Mouse (Mus musculus) hindbrain, embryonic 12.5 days (tissue): ENCODE measurements around the gene Lmo7. TPM values are rescaled to one million over a fixed set of nuclear protein-coding genes. Genes with fewer than 3 reads are reported as not detected.

Experiments
- ATAC-seq: fragments of 200-750 bp; cut with Nextera tagmentation; 2 replicates; pipeline ENCODE4 v1.8.0; 2017; ENCODE audit warnings: moderate TSS enrichment; ENCODE audit not compliant: low FRiP score
- H3K27ac ChIP-seq: fragments of 300-500 bp; sonication (generic); 2 replicates; pipeline ENCODE4 v1.5.1; 2016; ENCODE audit warnings: mild to moderate bottlenecking
- H3K27me3 ChIP-seq: fragments of 300-500 bp; sonication (generic); 2 replicates; pipeline ENCODE4 v1.6.1; 2016; ENCODE audit warnings: mild to moderate bottlenecking
- H3K36me3 ChIP-seq: fragments of 300-500 bp; sonication (generic); 2 replicates; pipeline ENCODE4 v1.6.1; 2016; ENCODE audit warnings: mild to moderate bottlenecking
- H3K4me1 ChIP-seq: fragments of 300-500 bp; sonication (generic); 2 replicates; pipeline ENCODE4 v1.6.1; 2016
- H3K4me2 ChIP-seq: fragments of 300-500 bp; sonication (generic); replicated peaks from 2 replicates; pipeline ENCODE4 v1.6.1; 2016; ENCODE audit warnings: mild to moderate bottlenecking
- H3K4me3 ChIP-seq: fragments of 300-500 bp; sonication (generic); 2 replicates; pipeline ENCODE4 v1.5.1; 2016; ENCODE audit warnings: mild to moderate bottlenecking
- H3K9ac ChIP-seq: fragments of 300-500 bp; sonication (generic); 2 replicates; pipeline ENCODE4 v1.6.1; 2016; ENCODE audit warnings: mild to moderate bottlenecking, moderate library complexity
- H3K9me3 ChIP-seq: fragments of 300-500 bp; sonication (generic); replicated peaks from 2 replicates; pipeline ENCODE4 v1.6.1; 2016; ENCODE audit warnings: mild to moderate bottlenecking
- WGBS: fragments of 180-500 bp; shearing (Covaris S2); methylation state at CpG from one replicate; pipeline ENCODE4 v1.1.7; 2016; 5-methylcytosine and 5-hydroxymethylcytosine counted together
- polyA plus RNA-seq: library from polyadenylated mRNA; unstranded; fragments of >200 nt; fragmentation: Nextera tagmentation; extraction: Ambion mirVana; gene quantifications from 2 replicates; pipeline ENCODE4 v1.2.1, GENCODE M21; 2016

Gene Lmo7
- polyA plus RNA-seq, 1 experiment from 2014 or later: 4.2 TPM

DNA sequence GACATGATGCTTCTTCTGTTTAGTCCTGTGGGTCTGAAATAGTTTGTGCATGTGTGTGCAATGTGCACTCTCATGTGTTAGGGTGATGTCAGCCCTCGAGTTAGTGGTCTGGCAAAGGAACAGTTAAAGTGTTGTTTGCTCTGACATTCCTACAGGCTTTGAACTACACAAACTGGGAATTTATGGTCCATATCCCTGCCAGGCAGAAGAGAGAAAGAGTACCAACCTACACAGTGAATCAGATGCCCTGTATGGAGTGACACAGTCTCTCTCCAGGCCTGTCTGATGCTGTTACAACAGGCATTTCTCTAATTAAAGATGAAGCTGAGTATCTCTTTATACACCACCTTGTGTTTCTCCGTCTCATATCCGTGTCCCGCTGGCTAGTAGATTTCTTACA, 21.2 kb downstream of the Lmo7 start:
- Histone ChIP-seq H3K9ac (no peak overlapping the region), H3K27me3 (no peaks in the 10 kb centered on the region), H3K4me3 (no peak overlapping the region), H3K27ac (no peak overlapping the region), H3K4me1 (no peaks in the 10 kb centered on the region), H3K9me3 (no peaks in the 10 kb centered on the region), H3K4me2 (no peak overlapping the region), H3K36me3 (no peaks in the 10 kb centered on the region)
- no peak for ATAC-seq
- 90% methylated on average over 4 of the region's 4 CpGs for WGBS

DNA sequence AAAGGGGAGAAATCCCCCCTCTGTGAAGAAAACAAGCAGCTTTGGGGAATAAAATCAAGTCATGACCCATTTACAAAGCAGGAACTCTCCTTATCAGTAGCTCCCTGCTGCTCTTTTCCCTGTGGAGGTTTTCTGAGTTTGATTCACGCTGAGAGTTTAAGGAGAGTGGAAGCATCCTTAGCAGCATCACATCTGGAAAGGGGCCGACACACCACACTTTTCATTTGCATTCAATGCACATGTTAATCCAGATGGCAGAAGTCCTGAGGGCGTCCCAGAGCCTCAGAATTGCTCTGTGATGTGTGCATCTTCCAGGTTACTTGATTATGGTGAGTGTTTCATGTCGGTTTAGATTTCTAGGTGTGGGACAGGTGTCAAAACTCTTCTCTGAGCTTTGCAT, 25.7 kb downstream of the Lmo7 start:
- no peak for ATAC-seq

DNA sequence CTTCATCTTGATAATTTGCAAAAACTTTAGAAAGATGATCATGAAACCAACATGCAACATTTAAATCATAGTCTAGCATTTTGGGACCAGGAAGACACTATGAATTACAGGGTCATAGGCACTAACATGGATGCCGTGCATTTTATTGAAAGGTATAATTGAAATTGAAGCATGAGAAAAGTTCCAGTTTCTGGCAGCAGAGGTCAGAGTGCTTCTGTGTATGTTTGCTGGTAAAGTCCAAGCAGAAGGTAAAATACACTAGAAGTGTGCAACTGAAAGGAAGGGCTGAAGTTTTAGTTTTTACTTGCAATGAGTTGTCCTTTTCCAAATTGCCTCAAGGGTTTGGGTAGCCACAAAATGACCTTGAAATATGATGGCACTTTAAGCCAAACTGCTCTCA, 32.5 kb downstream of the Lmo7 start:
- H3K27me3 ChIP-seq: no peaks in the 10 kb centered on the region
- H3K4me1 ChIP-seq: no peaks in the 10 kb centered on the region
- H3K4me2 ChIP-seq: no peak overlapping the region
- no peaks in the 10 kb centered on the region for H3K9me3 ChIP-seq
- ATAC-seq: no peak
- no peak overlapping the region for H3K27ac ChIP-seq
- no peaks in the 10 kb centered on the region for H3K36me3 ChIP-seq
- H3K4me3 ChIP-seq: no peak overlapping the region
- WGBS: 52% methylated on average over 1 of the region's 1 CpGs
- H3K9ac ChIP-seq: no peak overlapping the region

More for the DNA sequence above, 25.7 kb downstream of the Lmo7 start:
- no peaks in the 10 kb centered on the region for H3K4me1 ChIP-seq
- 35% methylated on average over 4 of the region's 4 CpGs for WGBS
- H3K4me2 ChIP-seq: no peak overlapping the region
- no peaks in the 10 kb centered on the region for H3K27me3 ChIP-seq
- H3K9ac ChIP-seq: no peak overlapping the region
- no peaks in the 10 kb centered on the region for H3K36me3 ChIP-seq
- no peak overlapping the region for H3K4me3 ChIP-seq
- H3K9me3 ChIP-seq: no peaks in the 10 kb centered on the region
- no peak overlapping the region for H3K27ac ChIP-seq

DNA sequence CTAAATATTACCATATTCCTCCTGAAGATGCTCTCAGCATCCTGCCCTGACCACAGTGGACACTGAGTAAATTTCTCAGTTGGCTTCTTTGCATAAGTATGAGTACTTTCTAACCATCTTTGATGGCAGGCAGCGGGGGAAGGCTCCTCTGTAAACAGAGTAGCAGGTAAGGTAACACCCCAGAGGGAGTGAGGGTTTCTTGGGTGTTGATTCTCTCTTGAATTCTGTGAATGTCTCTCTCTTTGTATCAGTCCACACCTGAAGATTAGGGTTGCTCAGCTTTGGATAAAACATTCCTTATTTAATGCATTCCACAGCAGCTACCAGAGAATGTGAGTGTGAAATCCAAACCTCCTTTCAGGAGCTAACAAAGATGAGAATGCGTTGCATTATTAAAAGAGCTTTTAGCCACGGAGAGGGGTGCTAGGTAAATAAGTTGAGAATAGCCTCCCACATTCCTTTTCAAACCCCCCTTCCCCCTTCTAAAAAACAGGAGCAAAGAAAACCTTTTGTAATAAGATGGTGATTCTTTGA, 34.1 kb downstream of the Lmo7 start:
- Histone ChIP-seq H3K9ac (no peak overlapping the region), H3K9me3 (no peaks in the 10 kb centered on the region), H3K4me3 (no peak overlapping the region), H3K27me3 (no peaks in the 10 kb centered on the region), H3K4me1 (no peaks in the 10 kb centered on the region), H3K36me3 (no peaks in the 10 kb centered on the region), H3K4me2 (no peak overlapping the region), H3K27ac (no peak overlapping the region)
- WGBS: 35% methylated on average over 3 of the region's 3 CpGs
- no peak for ATAC-seq

DNA sequence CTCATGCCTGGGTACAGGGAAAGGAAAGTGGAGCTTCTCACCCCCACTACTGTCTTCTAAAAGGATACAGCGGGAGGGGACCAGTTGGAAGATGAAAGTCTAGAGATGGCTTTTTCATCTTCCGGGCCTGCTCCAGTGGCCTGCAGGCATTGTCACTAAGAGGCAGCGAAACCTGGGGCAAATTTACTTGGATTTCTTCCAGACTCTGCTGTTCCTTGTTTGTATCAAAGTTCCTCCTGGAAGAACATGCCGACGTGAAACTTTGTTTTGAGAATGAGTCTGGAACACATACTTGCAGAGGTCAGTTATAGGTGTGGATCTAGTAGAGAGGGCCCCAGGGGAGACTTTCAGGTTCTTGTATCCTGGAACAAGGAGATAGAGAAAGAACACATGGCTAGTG, 41.6 kb downstream of the Lmo7 start:
- ATAC-seq: no peak
- H3K27me3 ChIP-seq: no peaks in the 10 kb centered on the region
- H3K36me3 ChIP-seq: no peaks in the 10 kb centered on the region
- H3K4me2 ChIP-seq: no peak overlapping the region
- no peaks in the 10 kb centered on the region for H3K9me3 ChIP-seq
- H3K27ac ChIP-seq: no peak overlapping the region
- H3K4me3 ChIP-seq: no peak overlapping the region
- no peaks in the 10 kb centered on the region for H3K4me1 ChIP-seq
- WGBS: 89% methylated on average over 5 of the region's 5 CpGs
- H3K9ac ChIP-seq: no peak overlapping the region

DNA sequence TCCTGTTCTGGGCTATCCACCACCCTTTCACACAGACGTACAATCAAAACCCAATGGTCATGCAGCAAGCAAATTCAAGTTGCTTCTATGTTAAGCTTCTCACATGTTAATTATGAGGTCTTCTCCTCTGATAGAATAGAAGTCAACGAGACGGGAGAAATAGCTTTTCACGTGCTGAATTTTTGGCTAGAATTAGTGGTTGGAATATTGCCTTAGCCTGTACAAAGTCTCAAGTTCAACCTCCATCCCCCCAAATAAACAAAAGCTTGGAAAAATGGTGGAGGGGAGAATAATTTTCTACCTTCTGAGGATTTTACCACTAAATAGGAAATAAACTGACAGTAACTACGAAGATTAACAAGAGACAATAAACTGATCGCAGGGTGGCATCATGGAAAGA, 42.0 kb downstream of the Lmo7 start:
- H3K4me2 ChIP-seq: no peak overlapping the region
- 96% methylated on average over 6 of the region's 6 CpGs for WGBS
- H3K4me3 ChIP-seq: no peak overlapping the region
- 0 out of 2 replicates have a peak, but pooled peaks cover under 1% of the 10 kb centered on the region for H3K4me1 ChIP-seq
- no peak overlapping the region for H3K9ac ChIP-seq
- no peak overlapping the region for H3K27ac ChIP-seq
- ATAC-seq: no peak
- H3K36me3 ChIP-seq: no peaks in the 10 kb centered on the region
- H3K9me3 ChIP-seq: no peaks in the 10 kb centered on the region
- no peaks in the 10 kb centered on the region for H3K27me3 ChIP-seq

DNA sequence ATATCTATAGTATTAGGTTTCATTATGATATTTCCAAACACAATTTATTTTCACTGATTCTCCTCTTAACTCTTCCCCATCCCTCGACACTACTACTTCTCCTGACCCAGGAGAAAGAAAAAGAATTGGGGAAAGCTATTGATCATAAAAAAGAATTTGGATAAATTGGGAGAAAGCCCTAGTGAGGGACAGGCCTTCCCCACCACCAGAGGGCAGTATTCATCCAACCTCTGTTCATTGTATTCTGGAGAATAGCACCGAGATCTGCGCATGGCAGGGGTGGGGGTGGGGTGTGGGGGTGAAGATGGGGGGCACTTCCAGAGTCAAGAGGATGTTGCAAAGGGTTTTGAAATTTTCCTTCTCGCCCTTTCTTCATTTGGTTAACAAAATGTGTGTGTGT, 44.9 kb downstream of the Lmo7 start:
- Histone ChIP-seq H3K4me3 (no peak overlapping the region), H3K4me1 (0 out of 2 replicates have a peak, but pooled peaks cover 4% of the 10 kb centered on the region), H3K27me3 (no peaks in the 10 kb centered on the region), H3K4me2 (no peak overlapping the region), H3K9me3 (no peaks in the 10 kb centered on the region), H3K9ac (no peak overlapping the region), H3K36me3 (no peaks in the 10 kb centered on the region), H3K27ac (no peak overlapping the region)
- WGBS: 62% methylated on average over 4 of the region's 4 CpGs
- no peak for ATAC-seq

DNA sequence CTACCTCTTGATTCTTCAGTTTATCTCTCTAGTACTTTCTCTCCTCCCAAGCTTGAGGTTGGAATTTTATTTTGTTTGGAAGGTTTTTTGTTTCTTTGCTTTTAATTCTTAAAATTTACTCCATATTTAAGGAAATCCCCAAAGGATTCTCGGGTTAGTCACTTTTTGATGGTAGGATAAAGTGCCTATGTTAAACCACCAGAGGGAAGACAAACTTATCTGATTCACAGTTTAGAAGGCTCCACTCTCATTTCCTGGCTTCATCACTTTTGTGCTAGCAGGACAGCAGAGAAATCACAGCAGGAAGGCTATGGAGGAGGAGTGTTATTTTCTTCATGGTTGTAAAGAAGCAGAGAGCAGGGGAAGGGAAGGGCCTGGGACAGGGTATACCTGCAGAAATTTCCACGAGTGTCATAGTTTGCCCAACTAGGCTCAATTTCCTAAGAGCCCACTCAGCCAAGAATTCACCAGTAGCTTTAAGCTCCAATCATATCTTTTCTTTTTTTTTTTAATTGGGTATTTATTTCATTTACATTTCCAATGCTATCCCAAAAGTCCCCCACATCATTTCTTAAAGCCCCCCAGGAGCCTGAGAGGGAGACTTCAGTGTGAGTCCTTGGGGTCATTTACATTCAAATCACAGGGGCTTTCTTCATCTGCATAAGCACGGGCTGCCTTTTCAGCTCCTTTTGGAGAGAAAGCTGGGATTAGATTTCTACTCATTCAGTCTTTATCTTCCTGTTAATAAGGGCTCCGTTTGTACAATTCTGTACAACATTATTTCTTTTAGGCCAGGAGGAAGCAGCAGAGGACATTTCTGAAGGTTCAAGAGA, 46.8 kb downstream of the Lmo7 start:
- Histone ChIP-seq H3K27ac (no peak overlapping the region), H3K4me3 (no peak overlapping the region), H3K9ac (no peak overlapping the region), H3K4me1 (0 out of 2 replicates have a peak, but pooled peaks cover 4% of the 10 kb centered on the region), H3K4me2 (no peak overlapping the region), H3K36me3 (no peaks in the 10 kb centered on the region), H3K27me3 (no peaks in the 10 kb centered on the region), H3K9me3 (no peaks in the 10 kb centered on the region)
- 13% methylated on average over 4 of the region's 4 CpGs for WGBS
- no peak for ATAC-seq

DNA sequence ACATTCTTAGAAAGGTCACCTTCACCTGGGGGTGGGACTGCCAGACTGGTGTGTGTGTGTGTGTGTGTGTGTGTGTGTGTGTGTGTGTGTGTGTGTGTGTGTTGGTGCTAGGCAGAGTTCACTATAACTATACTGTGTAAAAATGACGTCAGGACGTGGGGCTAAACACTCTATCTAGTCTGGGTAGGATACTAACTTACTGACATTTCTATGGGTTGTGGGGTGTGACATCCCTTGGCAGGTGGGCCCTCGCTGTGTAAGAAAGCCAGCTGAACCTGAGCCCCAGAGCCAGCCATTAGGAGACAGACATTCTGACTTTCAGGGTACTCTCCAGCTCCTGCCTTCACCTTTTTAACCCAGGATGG, 47.4 kb downstream of the Lmo7 start:
- 27% methylated on average over 3 of the region's 3 CpGs for WGBS
- no peak for ATAC-seq
- no peak overlapping the region for H3K27ac ChIP-seq

DNA sequence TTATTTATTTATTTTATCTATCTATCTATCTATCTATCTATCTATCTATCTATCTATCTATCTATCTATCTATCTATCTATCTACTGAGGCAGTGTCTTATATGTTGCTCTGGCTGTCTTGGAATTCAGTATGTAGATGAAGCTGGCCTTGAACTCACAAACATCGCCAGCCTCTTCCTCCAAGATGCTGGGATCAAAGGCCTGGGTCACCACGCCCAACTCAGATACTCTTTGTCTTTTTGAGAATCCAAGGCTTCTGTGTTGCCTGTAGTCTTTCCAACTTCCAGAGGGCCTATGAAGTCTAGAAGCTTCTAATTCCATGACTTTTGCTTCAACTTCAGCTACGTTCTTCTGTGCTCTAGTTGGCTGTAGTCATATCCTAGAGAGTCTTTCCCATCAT, 48.7 kb downstream of the Lmo7 start:
- H3K9ac ChIP-seq: no peak overlapping the region

More for the DNA sequence above, 47.4 kb downstream of the Lmo7 start:
- 0 out of 2 replicates have a peak, but pooled peaks cover 4% of the 10 kb centered on the region for H3K4me1 ChIP-seq
- no peak overlapping the region for H3K4me3 ChIP-seq
- H3K36me3 ChIP-seq: no peaks in the 10 kb centered on the region
- H3K9me3 ChIP-seq: no peaks in the 10 kb centered on the region
- H3K27me3 ChIP-seq: no peaks in the 10 kb centered on the region
- H3K9ac ChIP-seq: no peak overlapping the region
- no peak overlapping the region for H3K4me2 ChIP-seq

DNA sequence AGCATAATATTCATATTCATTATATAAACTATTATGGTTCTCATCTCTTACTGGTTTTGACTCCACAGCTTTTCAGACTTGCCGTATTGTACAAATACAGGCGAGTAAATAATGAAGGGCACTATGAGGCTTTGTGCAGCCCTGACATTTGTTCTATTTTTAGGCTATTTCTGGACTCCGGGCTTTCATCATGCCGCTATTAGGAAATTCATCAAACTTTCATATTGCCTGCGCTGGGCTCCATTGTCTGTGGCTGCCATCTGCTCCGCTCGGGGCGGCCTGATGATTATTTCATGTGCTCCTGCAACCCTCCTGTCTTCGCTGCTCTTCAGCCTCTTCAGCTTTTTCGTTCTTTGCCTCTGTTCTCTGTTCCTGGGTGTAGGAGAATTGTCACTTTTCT, 50.3 kb downstream of the Lmo7 start:
- Histone ChIP-seq H3K9ac (no peak overlapping the region), H3K9me3 (no peaks in the 10 kb centered on the region), H3K36me3 (no peaks in the 10 kb centered on the region), H3K4me2 (no peak overlapping the region), H3K27me3 (no peaks in the 10 kb centered on the region), H3K4me3 (no peak overlapping the region), H3K4me1 (0 out of 2 replicates have a peak, but pooled peaks cover 4% of the 10 kb centered on the region), H3K27ac (no peak overlapping the region)
- 61% methylated on average over 10 of the region's 10 CpGs for WGBS
- ATAC-seq: no peak

More for the DNA sequence above, 48.7 kb downstream of the Lmo7 start:
- Histone ChIP-seq H3K4me3 (no peak overlapping the region), H3K36me3 (no peaks in the 10 kb centered on the region), H3K27ac (no peak overlapping the region), H3K27me3 (no peaks in the 10 kb centered on the region), H3K4me2 (no peak overlapping the region), H3K9me3 (no peaks in the 10 kb centered on the region), H3K4me1 (0 out of 2 replicates have a peak, but pooled peaks cover 4% of the 10 kb centered on the region)
- ATAC-seq: no peak
- 92% methylated on average over 3 of the region's 3 CpGs for WGBS

DNA sequence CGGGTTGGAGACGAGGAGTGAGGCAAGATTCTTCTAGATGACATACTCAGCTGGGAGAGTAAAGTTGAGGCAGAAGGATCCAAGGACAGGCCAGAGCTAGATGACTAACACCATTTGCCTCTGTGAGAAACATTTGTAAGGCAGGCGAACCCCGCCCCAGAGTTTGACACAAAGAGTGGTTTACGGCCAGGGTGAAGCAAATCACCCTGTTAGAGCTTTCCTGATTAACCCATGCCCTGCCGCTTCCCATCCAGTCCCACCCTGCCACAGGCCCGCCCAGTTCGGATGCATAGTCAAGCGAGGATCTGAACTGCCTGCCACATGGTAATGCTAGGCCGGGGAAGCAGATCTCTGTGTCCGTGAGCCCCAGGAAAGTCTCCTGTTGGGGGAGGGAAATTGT, 51.5 kb downstream of the Lmo7 start:
- H3K27ac ChIP-seq: no peak overlapping the region
- H3K4me2 ChIP-seq: no peak overlapping the region
- H3K9ac ChIP-seq: no peak overlapping the region
- no peaks in the 10 kb centered on the region for H3K9me3 ChIP-seq
- H3K4me3 ChIP-seq: no peak overlapping the region
- H3K4me1 ChIP-seq: 0 out of 2 replicates have a peak, but pooled peaks cover 4% of the 10 kb centered on the region
- no peaks in the 10 kb centered on the region for H3K36me3 ChIP-seq
- 75% methylated on average over 11 of the region's 11 CpGs for WGBS
- no peak for ATAC-seq
- no peaks in the 10 kb centered on the region for H3K27me3 ChIP-seq
